Mouse (Mus musculus): Measurements from ENCODE around the gene Wipf1.

Gene Wipf1

GRCm38 (mm10) chr2:73540450-73541162 lies 11.1 kb upstream of the Wipf1 start:
- no peak for DNase-seq

GRCm38 (mm10) chr2:73539697-73540096 lies 10.2 kb upstream of the Wipf1 start:
- DNase-seq = peak in 1 of 2 experiments; percentile 53

DNA sequence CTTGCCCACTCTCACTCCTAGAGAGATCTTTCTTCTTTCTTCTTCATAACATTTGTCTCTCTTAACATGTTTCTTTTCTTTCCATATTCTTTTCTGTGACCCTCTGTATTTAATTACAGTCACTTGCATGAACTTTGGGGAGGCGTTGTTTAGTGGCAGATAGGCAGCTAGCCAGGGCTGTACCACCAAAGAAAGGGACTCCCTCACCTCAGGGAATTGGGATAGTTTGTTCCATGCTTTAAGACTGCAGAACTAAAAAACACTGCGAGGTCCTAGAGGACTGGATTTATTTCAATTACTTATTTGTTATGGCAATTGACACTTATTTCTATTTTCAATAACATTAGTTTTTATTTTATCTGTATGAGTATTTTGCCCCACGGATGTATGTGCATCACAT lies 9.6 kb upstream of the Wipf1 start:
- no peak for DNase-seq

DNA sequence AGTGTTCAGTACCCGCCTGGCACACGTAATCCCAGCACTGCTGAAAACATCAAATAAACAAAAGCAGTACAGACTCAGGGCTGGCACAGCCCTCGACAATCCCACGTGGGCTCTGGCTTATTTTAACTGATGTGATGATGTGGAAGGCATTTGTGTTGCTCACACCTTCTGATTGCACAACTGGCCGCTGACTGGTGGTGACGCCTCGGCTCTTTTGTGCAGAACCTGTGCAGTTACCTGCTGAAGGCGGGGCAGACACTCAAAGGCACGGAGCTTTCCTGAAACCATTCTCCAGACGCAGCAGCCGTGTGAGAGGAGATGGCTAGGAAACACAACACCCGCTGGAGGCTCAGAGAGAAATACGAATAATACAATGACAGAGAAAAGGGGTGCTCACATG lies 9.1 kb upstream of the Wipf1 start:
- no peak for DNase-seq

DNA sequence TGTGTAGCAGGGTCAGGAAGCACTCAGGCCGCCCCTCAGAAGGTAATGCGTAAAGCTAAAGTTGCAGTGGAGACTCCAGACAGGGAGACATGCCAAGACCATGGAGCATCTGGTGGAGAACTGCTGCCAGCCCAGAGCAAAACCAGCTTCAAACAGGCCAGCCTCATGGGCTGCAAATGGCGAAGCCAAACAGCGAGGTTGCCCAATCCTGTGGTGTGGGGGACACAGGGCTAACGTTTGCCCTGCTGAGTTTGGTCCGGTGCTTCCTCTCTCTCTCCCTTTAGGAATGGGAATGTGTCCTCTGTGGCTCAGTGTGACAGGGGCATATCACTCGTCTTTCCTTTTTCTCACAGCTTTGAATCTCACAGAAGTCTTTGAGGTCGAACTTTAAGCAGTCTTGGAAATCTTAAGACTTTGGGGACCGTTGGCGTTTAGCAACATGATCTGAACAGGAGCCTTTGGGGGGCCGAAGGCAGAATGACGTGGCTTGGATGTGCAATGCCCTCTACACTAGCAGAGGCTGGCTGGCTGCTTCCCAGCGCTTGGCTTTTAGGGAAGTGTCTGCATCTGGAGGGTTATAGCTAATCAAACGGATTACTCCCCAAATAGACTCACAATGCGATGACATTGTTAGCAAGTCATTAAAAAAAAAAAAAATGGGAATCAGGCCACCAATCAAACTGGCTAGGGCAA lies 6.7 kb upstream of the Wipf1 start:
- no peak for DNase-seq

GRCm38 (mm10) chr2:73534720-73535119 lies 5.2 kb upstream of the Wipf1 start:
- no peak for DNase-seq

- DNase-seq = no peak
Measured at GRCm38 (mm10) chr2:73530487-73530886, 953 bp upstream of the Wipf1 start.

GRCm38 (mm10) chr2:73528516-73529355 lies 798 bp downstream of the Wipf1 start:
- DNase-seq = peak; percentile 39 to 57

DNA sequence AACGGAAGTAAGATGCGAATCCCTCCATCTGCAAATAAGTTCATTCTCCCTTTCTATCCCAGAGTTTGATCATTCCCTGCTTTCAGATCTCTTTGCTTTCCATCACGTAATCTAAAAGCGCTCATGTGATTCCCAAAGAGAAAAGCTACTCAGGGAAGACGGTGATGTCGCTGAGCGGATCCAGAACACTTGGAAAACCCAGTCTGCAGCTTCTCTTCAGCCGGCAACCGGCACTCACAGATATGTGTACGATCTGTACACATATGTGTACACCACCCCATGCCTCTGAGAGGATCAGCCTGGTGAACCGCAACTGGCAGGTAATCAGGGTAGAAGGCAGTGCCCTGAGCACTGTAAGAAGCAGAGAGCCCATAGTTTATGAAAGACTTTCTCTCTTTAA lies 1.6 kb downstream of the Wipf1 start:
- no peak for DNase-seq

DNA sequence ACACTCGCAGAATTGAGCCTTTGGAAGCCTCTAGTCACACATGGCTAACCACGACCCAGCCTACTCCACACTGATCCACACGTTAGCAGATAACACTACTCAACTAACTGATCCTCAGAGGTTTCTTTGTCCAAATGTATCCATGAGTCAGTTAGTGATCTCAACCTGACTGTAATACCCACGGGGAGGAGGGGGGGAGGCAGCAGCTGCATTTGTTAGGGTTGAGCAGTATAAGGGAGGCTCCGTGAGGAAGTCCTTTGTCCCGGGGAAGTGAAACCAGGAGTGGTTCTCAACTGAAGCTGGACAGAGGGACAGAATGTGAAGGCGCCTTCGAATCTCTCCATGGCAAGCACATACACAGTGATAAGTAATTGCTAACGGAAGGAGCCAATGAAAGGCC lies 2.8 kb downstream of the Wipf1 start:
- DNase-seq = peak in 1 of 2 experiments; percentile 18

DNA sequence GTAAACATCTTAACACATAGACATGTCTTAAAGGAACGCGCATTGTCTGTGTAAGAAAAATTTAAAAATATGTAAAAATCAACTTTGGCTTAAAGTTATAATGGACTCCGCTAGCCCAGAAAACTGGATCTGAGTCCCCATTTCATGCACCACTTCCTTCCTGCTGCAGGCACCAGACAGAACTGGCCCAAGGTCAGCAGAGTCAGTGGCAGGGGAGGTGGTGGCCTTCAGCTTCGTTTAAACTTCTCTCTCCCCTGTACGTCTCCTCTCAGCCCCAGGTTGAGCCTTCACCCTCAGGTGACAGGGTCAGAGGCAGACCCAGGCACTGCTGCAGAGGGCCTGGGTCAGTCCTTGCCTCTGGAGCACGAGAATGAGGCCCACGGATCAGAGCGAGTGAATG lies 6.6 kb downstream of the Wipf1 start:
- peak; percentile 45 to 67 for DNase-seq

DNA sequence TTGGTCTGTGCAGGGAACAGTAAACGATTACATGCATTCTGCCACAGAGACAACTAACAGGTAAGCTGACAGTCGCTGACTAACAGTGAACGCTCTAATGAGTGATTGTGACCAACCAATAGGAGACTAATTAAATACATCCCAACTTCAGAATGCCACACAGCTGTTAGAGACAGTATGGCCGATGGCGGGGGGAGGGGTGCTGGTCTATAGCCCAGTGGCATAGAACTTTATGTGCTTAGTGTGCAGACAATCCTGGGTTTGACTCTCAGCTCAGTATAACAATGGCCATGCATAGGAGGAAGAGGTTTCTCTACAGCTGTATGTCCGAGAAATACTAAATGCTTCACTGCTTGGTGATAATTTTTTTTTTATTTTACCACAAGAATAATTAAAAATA lies 7.2 kb downstream of the Wipf1 start:
- no peak for DNase-seq

GRCm38 (mm10) chr2:73521737-73522136 lies 7.8 kb downstream of the Wipf1 start:
- DNase-seq = no peak

DNA sequence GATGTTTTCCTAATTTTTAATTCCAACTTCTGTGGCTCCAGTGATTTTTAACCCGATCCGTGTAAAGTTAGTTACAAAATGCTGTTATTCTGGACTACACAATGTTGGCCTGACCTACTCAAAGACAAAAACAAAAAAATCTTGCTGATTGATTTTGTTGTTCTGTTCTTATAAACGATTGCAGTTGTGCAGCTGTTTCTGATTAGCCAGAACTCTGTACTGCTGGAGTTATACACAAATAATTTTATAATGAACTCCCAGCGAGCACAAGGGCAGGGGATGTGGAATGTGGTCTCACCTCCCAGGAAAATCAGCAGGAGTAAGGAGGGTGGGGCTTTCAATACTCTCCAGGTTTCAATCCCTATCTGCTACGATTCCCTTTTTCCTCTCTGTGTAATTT lies 10.6 kb downstream of the Wipf1 start:
- no peak for DNase-seq

GRCm38 (mm10) chr2:73518311-73518710 lies 11.2 kb downstream of the Wipf1 start:
- no peak for DNase-seq

DNA sequence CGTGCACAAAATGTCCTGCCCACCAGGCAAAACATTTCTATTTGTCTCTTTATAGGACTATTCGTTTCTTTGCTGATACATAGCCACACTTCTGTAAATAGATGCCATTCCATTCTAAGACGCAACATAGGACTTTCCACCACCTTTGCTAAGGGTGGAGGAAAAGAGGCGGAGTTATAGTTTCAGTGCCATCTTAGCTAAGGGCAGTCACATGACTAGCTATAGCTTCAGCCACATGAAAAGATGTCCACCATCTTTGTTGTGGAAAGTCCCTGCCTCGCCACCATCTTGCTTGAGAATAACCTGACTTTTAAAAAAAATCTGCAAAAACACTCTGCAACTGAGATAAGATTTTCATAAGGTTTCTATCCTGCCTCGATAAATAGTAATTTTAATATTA lies 15.4 kb downstream of the Wipf1 start:
- DNase-seq = no peak

DNA sequence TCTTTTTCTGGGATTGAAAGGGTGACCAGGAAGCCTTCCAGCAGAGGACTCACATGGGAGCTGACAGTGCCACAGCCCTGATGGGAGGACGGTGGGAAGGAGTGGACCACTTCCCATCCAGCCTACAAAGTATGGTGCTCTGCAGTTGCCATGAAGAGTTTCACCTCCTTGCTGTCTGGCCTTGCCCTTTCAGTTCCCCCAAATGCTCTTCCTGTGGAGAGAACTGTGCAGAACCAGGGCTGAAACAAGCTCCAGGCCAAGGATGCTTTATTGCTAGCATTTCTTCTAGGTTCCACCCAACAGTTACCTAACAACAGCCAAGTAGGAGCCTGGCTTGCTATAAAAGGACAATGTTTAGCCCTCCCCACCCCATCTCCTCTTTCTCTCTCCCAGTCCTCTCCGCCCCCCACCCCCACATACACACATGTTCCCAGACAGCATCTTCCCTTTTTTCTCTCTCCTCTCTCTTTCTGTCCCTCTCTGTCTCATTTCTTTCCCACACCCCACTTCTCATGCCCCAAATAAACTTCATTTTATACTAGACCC lies 16.3 kb downstream of the Wipf1 start:
- DNase-seq = no peak

- DNase-seq = no peak
Measured at GRCm38 (mm10) chr2:73512044-73512443, 17.5 kb downstream of the Wipf1 start.

- DNase-seq = no peak
Measured at GRCm38 (mm10) chr2:73510731-73511360, 18.7 kb downstream of the Wipf1 start.

GRCm38 (mm10) chr2:73510025-73510288 lies 19.6 kb downstream of the Wipf1 start:
- no peak for DNase-seq

DNA sequence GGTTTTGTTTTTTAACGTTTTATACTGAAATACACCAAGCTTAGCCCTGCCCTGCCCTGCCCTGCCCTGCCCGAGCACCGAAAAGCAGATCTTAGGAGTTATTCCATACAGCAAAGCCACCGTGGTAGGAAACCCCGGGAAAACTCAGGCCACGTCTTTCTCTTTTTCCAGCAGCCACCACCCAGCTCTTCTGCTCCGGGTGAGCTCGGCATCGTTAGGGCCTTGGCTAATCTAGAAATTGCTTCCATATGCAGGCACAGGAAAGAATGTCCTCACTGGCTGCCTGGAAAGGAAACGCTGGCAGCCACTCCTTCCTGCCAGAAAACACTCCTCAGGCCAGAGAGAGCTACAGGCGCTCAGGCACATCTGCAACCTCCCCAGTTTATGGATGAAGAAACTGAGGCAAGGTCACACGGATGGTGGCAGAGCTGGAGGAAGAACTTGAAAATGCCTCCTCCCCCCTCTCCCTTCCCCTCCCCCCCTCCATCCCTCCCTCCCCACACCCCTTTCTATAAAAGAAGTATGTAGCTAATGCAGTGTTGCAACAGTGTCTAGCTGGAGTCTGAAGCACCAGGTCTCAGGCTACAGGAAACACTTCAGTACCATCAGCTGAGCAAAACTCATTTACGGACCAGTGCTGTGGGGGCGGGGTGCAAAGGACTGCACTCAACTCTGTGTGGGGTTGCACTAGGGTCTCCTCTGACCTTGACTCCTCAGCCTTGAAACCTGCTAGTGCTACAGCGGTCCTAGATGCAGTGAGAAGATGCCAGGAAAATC lies 20.1 kb downstream of the Wipf1 start:
- peak; percentile 35 to 54 for DNase-seq

DNA sequence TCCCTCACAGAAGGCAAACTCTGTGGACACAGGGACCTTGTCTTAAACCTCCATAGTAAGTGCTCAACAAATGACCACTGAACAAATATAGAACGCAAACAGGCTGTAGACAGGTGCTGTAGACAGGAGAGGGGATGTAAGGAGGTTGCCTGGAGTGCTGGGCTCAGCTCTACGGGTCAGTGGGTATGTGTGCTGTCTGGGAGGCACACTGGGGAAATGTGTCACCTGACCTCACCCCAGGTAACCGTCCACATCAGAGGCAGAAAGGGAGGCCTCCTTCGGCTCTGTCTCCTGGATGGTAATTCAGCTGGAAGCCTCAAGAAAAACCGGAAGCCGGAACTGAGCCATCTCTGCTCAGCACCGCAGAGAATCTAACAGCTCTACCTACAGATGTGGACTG lies 21.6 kb downstream of the Wipf1 start:
- peak in 1 of 2 experiments; percentile 59 for DNase-seq
